Mouse (Mus musculus): ENCODE results near the gene Olfr315. TPM values are rescaled to one million over a fixed set of nuclear protein-coding genes. Genes with fewer than 3 reads are reported as not detected.
"Not testable (repeated sequence)": the region's sequence is repeated elsewhere in the genome, so short reads cannot be mapped to it uniquely, and the experiment has no call there.

Olfr315 gene
- polyA plus RNA-seq (2016; fragmentation: Nextera tagmentation; extraction: Ambion mirVana): not detected in 2 replicates

DNA sequence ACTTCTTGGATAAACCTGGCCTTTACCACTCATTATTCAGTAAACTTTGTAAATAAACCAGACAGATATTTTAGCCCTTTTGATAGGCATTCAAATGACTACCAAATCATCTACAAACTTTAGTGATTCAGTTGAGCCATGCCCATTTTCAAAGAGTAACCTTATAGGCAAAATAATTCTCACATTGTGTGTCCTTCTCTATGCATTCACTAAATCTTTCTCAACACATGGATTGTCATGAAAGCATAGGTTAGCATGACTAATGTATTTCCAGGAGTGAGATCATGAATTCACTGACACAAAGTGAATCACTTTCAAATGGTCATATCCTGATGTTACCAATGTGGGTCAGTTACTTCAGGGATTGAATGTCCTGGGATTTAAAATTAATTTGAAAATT, at the start of gene Olfr315:
Olfr315 (plus strand) TSS at position 301 of the 400 bp plus-strand sequence.
- Histone ChIP-seq H3K4me1 (no peaks in the 10 kb centered on the region), H3K9ac (no peak within 1 kb of the TSS), H3K36me3 (no peaks in the 10 kb centered on the region), H3K27ac (no peak within 1 kb of the TSS), H3K4me2 (no peak within 1 kb of the TSS), H3K27me3 (replicated peaks) (no peaks in the 10 kb centered on the region), H3K4me3 (no peak within 1 kb of the TSS), H3K9me3 (replicated peaks) (no peaks in the 10 kb centered on the region)
- ATAC-seq: no peak

DNA sequence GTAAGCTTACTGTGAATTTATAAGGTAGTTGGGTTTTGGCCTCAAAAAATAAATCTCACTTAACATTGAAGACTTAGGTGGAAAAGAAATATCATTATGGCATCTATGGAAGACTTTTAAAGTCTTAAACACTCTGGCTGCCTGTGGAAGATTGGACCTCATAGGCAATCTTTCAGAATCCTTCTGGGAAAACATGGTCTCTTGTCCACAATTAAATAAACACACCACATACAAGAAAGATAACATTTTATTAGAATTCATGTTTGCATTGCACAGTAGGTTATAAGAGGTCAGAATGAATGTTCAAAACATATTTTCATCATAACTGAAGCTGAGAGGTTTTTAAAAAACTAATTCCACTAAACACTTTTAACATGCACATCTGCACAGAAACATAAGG, 49.1 kb upstream of the Olfr315 start, which contains the start of gene Olfr318:
Olfr318 (minus strand) TSS at position 101 of the 400 bp plus-strand sequence.
- H3K36me3 ChIP-seq: no peaks in the 10 kb centered on the region
- no peak within 1 kb of the TSS for H3K9ac ChIP-seq
- H3K27me3 ChIP-seq (replicated peaks): no peaks in the 10 kb centered on the region
- no peak within 1 kb of the TSS for H3K4me2 ChIP-seq
- no peak for ATAC-seq
- no peak within 1 kb of the TSS for H3K4me3 ChIP-seq
- H3K27ac ChIP-seq: no peak within 1 kb of the TSS
- no peaks in the 10 kb centered on the region for H3K9me3 ChIP-seq (replicated peaks)
- H3K4me1 ChIP-seq: no peaks in the 10 kb centered on the region

DNA sequence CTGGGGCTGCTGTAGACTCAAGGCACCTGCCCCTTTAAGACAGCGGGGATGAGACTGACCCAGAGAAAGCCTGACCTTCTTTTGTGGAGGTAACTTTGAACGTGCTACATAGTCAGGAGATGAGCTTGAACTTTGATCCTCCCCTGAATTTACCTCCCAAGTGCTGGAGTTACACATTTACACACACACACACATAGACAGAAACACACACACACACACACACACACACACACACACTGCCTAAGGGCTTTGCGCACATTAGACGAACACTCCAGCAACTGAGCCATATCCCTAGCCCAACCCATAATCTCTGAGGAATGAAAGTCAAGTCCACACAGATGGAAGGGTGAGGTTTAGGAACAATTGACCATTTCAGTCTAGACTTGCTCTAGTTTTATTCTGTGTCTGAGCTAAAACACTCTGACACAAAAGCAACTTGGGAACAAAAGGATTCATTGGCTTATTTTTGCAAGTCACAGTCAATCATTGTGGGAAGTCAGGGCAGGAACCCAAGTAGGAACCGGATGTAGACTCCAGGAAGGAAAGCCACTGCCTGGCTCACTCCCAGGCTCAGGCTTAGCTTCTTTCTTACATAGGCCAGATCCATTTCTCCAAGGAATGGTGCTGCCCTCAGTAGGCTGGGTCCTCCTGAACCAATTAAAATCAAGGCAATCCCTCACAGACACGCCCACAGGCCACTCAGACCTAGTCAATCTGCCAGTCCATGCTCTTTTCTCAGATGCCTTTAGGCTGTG, 44.9 kb upstream of the Olfr315 start:
- not testable (repeated sequence) for H3K27ac ChIP-seq; H3K9me3 ChIP-seq (replicated peaks); H3K4me1 ChIP-seq; ATAC-seq; H3K4me2 ChIP-seq; H3K4me3 ChIP-seq; H3K9ac ChIP-seq; H3K27me3 ChIP-seq (replicated peaks); H3K36me3 ChIP-seq
- WGBS (ENCODE audit: insufficient replicate concordance): 69% methylated on average over 6 of the region's 6 CpGs

DNA sequence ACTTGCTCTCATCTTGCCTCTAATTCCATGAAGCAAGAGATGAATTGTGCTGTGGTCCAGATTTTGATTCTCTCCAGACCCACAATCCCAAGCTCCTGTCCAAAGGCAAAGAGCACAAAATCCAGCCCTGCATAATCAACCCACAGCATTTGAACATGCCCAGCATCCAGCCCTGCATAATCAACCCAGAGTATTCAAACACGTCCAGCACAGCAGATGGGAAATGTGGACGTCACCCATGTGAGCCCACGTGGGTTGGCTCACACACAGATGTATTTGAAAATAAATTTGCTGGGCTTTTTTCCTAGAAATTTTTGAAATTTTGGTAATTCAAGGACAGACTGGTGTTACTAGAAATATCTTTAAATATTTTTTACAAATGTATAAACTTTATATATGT, 39.6 kb upstream of the Olfr315 start:
- no peak overlapping the region for H3K4me3 ChIP-seq
- H3K4me2 ChIP-seq: no peak overlapping the region
- no peaks in the 10 kb centered on the region for H3K27me3 ChIP-seq (replicated peaks)
- 48% methylated on average over 3 of the region's 3 CpGs for WGBS (ENCODE audit: insufficient replicate concordance)
- no peak overlapping the region for H3K9ac ChIP-seq
- no peaks in the 10 kb centered on the region for H3K4me1 ChIP-seq
- no peak for ATAC-seq
- no peaks in the 10 kb centered on the region for H3K36me3 ChIP-seq
- H3K27ac ChIP-seq: no peak overlapping the region
- H3K9me3 ChIP-seq (replicated peaks): no peaks in the 10 kb centered on the region

DNA sequence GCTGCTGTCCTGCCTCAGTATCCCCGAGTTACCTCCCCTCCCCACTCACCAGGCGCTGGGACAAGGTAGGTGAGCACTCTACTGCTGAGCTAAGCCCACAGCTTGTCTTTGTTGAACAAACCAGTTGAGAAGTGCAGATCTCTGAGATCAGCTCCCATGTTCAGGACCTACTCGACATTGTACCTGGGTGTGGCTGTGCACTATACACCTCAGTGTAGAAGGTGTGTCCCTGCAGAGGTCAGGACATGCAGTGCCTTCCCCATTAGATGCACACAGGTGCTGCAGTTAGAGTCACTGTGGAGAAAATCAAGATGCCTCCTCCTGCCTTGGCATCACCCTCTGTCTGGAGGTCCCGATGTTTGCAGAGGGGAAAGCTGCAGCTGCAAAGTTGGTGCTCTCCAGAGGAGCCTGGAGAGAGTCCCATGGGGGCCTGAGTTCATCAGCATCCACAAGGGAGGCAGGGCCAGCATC, 34.2 kb upstream of the Olfr315 start, which contains the start of gene Olfr317:
Olfr317 (minus strand) TSS at position 421 of the 471 bp plus-strand sequence.
- H3K9ac ChIP-seq: no peak within 1 kb of the TSS
- 50% methylated on average over 4 of the region's 4 CpGs for WGBS (ENCODE audit: insufficient replicate concordance)

DNA sequence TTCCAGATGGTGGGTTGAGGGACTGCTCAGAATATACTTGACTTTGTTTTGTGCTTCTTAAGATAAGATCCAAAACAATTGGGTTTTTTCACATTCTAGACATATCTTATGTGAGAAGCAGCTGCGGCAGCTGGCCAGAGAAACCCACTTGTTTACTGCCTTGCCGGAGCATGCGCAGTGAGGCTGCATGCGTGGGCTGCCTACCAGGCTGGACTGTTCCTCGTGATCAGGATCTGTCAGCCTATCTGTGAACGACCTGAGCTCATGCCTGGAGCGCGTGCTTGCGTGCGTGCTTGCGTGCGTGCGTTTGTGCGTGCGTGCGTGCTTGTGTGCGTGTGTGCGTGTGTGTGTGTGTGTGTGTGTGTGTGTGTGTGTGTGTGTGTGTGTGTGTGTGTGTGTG, 21.9 kb upstream of the Olfr315 start:
- not testable (repeated sequence) for H3K4me2 ChIP-seq; H3K36me3 ChIP-seq; H3K4me1 ChIP-seq; H3K4me3 ChIP-seq; H3K9me3 ChIP-seq (replicated peaks); H3K27me3 ChIP-seq (replicated peaks); H3K27ac ChIP-seq; H3K9ac ChIP-seq; ATAC-seq
- WGBS (ENCODE audit: insufficient replicate concordance): 71% methylated on average over 18 of the region's 18 CpGs

More for the DNA sequence above, 34.2 kb upstream of the Olfr315 start, which contains the start of gene Olfr317:
- ATAC-seq: no peak
- Histone ChIP-seq H3K27me3 (replicated peaks) (no peaks in the 10 kb centered on the region), H3K4me2 (no peak within 1 kb of the TSS), H3K4me3 (no peak within 1 kb of the TSS), H3K9me3 (replicated peaks) (no peaks in the 10 kb centered on the region), H3K36me3 (no peaks in the 10 kb centered on the region), H3K27ac (no peak within 1 kb of the TSS), H3K4me1 (no peaks in the 10 kb centered on the region)

DNA sequence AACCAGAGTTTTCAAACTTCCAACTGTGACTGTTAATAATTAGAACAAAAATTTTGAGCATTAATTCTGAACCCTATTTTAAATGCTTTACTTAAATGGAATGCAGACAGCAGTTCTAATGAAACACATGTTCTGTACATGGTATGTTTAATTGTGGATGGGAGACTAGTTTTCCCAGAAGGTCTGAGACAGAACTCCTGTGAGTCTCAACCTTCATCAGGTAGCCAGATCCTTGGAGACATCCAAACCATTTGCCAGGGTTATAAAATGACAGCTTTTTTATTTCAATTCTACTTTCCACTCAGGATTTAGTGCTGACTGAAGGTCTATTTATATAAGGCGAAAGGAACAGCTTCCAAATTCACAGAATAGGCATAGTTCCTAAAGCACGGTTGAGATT, 20.6 kb upstream of the Olfr315 start, which contains the start of gene Olfr316:
Olfr316 (plus strand) TSS at position 301 of the 400 bp plus-strand sequence.
- Histone ChIP-seq H3K4me2 (no peak within 1 kb of the TSS), H3K9me3 (replicated peaks) (no peaks in the 10 kb centered on the region; the same call in 1 of the 2 replicates), H3K36me3 (no peaks in the 10 kb centered on the region), H3K27me3 (replicated peaks) (no peaks in the 10 kb centered on the region), H3K27ac (no peak within 1 kb of the TSS), H3K9ac (no peak within 1 kb of the TSS), H3K4me1 (no peaks in the 10 kb centered on the region), H3K4me3 (no peak within 1 kb of the TSS)
- ATAC-seq: no peak
- WGBS (ENCODE audit: insufficient replicate concordance): 81% methylated on average over 2 of the region's 2 CpGs

DNA sequence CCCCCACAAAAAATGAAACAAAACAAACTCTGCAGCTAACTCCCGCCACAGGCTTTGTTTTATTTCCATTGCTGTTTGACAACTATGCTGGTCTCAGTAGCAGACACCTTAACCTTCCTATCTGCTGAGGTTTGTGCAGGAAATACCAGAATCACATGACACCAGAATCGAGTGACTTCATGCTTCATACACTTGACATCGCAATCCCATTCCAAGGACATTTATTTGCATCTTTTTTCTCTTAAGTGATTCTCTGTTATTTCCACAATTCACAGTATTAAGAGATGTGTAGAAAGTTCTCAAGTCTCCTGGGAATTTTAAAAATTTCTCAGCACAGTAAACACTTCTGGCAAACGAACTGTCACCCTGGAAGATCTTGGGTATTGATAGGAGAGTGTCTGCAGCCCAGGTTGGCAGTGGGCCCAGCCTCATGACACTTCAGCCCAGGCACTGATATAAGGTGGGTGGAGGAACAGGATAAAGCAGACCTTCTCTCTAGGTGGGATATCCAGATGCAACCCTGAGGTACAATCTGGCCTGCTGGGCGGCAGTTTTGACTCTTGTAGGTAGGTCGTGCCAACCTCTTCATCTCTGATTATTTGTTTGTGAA, 9.6 kb downstream of the Olfr315 start, which contains the start of gene Olfr314:
Olfr314 (plus strand) TSS at position 473 of the 610 bp plus-strand sequence.
- H3K9me3 ChIP-seq (replicated peaks): no peaks in the 10 kb centered on the region
- no peak within 1 kb of the TSS for H3K27ac ChIP-seq
- H3K4me3 ChIP-seq: no peak within 1 kb of the TSS
- H3K36me3 ChIP-seq: no peaks in the 10 kb centered on the region
- ATAC-seq: no peak
- no peaks in the 10 kb centered on the region for H3K4me1 ChIP-seq
- no peak within 1 kb of the TSS for H3K9ac ChIP-seq
- no peaks in the 10 kb centered on the region for H3K27me3 ChIP-seq (replicated peaks)
- WGBS (ENCODE audit: insufficient replicate concordance): 54% methylated on average over 6 of the region's 6 CpGs
- no peak within 1 kb of the TSS for H3K4me2 ChIP-seq

DNA sequence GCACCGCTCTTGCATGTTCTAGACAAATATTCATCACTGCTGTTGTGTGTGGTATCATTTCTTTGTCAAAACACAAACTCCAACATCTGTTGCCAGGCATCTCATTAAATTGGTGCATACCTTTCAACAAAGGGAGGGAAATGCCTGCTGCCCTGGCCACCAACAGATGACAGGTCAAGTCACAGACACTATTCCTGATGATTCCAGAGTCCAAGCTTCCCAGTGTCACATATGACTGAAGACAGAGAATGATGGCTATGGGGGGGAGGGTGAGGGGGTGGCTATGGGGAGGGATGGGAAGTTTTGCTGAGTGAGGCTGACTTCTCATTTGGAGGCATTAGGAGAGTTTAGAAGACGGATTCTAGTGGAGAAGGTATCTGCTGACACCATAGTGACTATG, 11.2 kb downstream of the Olfr315 start:
- Histone ChIP-seq H3K9ac (no peak overlapping the region), H3K4me2 (no peak overlapping the region), H3K27me3 (replicated peaks) (no peaks in the 10 kb centered on the region), H3K4me1 (no peaks in the 10 kb centered on the region), H3K27ac (no peak overlapping the region), H3K36me3 (no peaks in the 10 kb centered on the region), H3K9me3 (replicated peaks) (no peaks in the 10 kb centered on the region), H3K4me3 (no peak overlapping the region)
- WGBS (ENCODE audit: insufficient replicate concordance): 65% methylated on average over 2 of the region's 2 CpGs
- ATAC-seq: no peak

DNA sequence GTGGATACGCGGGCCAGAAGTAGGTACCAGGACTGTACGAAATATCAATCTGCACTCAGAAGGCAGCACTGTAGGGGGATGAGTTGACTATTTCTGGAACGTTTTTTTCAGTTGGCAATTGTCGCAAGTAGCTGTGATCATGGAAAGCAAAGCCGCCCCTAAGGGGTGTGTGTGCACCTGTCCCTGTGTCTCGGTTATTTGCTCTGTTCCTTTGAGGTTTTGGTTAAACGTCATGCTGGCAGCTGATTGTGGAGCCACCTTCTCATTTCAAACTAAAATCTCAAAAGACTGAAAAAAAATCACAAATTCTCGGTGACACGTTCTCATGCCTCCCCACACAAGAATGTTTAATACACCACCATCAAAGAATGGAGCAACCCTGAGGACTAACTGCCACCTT, 14.7 kb downstream of the Olfr315 start:
- H3K27ac ChIP-seq: no peak overlapping the region
- no peak for ATAC-seq
- WGBS (ENCODE audit: insufficient replicate concordance): 77% methylated on average over 10 of the region's 10 CpGs
- H3K4me3 ChIP-seq: no peak overlapping the region
- H3K36me3 ChIP-seq: no peaks in the 10 kb centered on the region
- no peak overlapping the region for H3K4me2 ChIP-seq
- H3K9me3 ChIP-seq (replicated peaks): no peaks in the 10 kb centered on the region
- no peaks in the 10 kb centered on the region for H3K4me1 ChIP-seq
- no peaks in the 10 kb centered on the region for H3K27me3 ChIP-seq (replicated peaks)
- H3K9ac ChIP-seq: no peak overlapping the region

DNA sequence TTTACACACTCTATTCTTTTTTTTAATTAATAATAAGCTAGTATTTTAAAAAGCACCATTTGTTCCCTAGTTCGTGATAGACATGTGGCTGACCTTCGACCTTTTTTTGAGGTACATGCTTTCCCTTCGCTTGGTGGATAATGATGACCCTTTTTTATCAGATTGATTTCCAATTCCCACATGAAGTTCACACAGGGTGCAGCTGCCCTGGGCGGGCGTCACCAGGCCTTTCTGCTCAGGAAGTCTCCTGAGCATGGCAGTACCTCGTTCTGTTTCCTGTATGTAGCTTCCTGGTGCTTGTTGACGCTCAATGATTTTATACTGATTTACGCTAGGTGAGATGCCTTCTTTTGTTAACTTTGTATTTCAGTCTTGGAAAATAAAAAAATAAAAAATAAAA, 15.4 kb downstream of the Olfr315 start:
- no peak overlapping the region for H3K27ac ChIP-seq
- H3K4me2 ChIP-seq: no peak overlapping the region
- no peak for ATAC-seq
- H3K27me3 ChIP-seq (replicated peaks): no peaks in the 10 kb centered on the region
- no peaks in the 10 kb centered on the region for H3K36me3 ChIP-seq
- WGBS (ENCODE audit: insufficient replicate concordance): 58% methylated on average over 8 of the region's 8 CpGs
- no peak overlapping the region for H3K4me3 ChIP-seq
- H3K9ac ChIP-seq: no peak overlapping the region
- H3K4me1 ChIP-seq: no peaks in the 10 kb centered on the region
- H3K9me3 ChIP-seq (replicated peaks): no peaks in the 10 kb centered on the region

DNA sequence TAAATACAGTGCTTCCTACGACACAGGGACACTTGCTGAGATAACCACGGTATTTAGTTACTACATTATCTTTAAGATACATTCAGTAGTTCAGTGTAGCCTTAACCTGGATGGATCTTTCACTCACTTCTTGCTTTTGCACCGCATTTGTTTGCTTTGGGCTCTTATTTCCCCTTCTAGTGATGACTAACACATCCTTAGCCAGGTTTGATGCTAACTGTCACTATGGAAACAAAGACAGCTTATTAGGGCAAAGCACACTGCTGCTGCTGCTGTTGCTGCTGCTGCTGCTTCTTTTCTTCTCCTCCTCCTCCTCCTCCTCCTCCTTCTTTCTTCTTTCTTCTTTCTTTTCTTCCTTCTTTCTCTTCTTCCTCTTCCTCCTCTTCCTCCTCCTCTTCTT, 16.5 kb downstream of the Olfr315 start:
- Histone ChIP-seq H3K27ac (no peak overlapping the region), H3K4me3 (no peak overlapping the region), H3K27me3 (replicated peaks) (no peaks in the 10 kb centered on the region), H3K4me1 (no peaks in the 10 kb centered on the region), H3K9me3 (replicated peaks) (no peaks in the 10 kb centered on the region), H3K9ac (no peak overlapping the region), H3K4me2 (no peak overlapping the region), H3K36me3 (no peaks in the 10 kb centered on the region)
- whole genome bisulfite sequencing (ENCODE audit: insufficient replicate concordance): 38% methylated on average over 3 of the region's 3 CpGs
- ATAC-seq: no peak
